Mouse (Mus musculus) frontal cortex, postnatal 25 days (tissue): ENCODE measurements around the gene Gpd1.
"Not testable (repeated sequence)": the region's sequence is repeated elsewhere in the genome, so short reads cannot be mapped to it uniquely, and the experiment has no call there.

ENCODE experiments used
- DNase-seq, 2 experiments: peaks; one replicate each; pipeline ENCODE4 v3.0.0; 2022; ENCODE audit warnings: low spot score in 2 of 2

Gpd1 gene

GRCm38 (mm10) chr15:99771601-99772276, 54.4 kb downstream of the Gpd1 start:
- DNase-seq = peak; percentile 22 to 37

DNA sequence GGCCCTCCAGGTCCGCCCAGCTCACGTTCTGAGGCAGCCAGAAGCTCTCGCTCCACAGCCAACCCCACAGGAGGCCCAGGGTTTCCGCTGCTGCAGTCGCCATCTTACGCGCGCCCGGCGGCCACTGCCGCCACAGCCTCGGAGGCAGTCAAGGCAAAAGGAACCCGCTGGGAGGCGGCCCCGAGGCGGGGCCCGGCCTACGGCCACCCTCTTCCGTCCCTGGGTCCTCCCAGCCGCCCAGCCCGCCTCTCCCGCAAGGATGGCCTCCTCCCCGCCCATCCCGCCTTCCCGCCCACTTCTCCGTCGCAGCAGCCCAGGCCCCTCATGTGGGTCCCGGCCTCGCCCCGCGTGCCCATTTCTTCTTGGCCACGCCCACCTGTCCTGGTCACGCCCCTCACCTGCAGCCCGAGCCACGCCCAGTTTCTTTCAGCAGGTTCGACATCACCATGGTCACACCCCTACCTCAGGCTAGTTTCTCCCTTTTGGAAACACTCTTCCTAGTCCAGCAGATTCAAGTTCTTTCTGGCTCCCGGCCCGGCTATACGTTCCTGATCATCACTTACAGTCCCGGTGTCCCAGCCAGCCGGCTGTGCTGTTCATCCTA, 55.1 kb downstream of the Gpd1 start:
- peak; percentile 63 to 73 for DNase-seq

- not testable (repeated sequence) for DNase-seq
These were observed 55.4 kb downstream of the Gpd1 start, which contains the start of gene Cers5 for GRCm38 (mm10) chr15:99772881-99772924. Gene Cers5, minus strand, starts transcription at chr15:99772885.

DNA sequence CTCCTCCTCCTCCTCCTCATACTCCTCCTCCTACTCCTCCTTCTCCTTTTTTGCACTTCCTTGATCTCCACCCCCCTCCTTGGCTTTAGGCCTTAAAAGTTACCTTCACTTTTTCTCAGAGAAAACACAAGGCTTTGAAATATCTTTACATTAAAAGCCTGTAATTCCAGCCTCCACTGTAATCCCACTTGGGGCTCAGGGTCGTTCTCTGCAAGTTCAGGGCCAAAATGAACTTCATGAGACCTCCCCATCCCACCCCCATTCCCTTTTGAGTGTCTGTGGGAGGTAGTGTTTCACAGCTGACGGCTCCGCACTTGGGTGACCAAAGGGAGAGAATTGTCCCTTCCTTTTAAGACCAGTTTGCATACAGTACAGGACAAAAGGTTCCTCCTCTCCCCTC, 55.6 kb downstream of the Gpd1 start:
- DNase-seq = no peak
